Mouse (Mus musculus): ENCODE data around the gene Stxbp6.

Gene Stxbp6

GRCm38 (mm10) chr12:44804213-44804612, 270.3 kb downstream of the Stxbp6 start:
- in situ Hi-C loops (cut with MboI, MseI) = no loop called here

Data from regulatory T cell (primary cell).